Mouse (Mus musculus) E14TG2a.4 (cell line): Measurements from ENCODE around the gene Emg1.

Experiments used
- CTCF ChIP-seq: conservative IDR thresholded peaks from 2 replicates; pipeline ENCODE4 v1.5.1; 2014; ENCODE audit warnings: low read length
- NANOG ChIP-seq: IDR thresholded peaks from 2 replicates; pipeline ENCODE4 v1.6.1; 2014; ENCODE audit warnings: borderline replicate concordance, low read length, mixed read lengths

DNA sequence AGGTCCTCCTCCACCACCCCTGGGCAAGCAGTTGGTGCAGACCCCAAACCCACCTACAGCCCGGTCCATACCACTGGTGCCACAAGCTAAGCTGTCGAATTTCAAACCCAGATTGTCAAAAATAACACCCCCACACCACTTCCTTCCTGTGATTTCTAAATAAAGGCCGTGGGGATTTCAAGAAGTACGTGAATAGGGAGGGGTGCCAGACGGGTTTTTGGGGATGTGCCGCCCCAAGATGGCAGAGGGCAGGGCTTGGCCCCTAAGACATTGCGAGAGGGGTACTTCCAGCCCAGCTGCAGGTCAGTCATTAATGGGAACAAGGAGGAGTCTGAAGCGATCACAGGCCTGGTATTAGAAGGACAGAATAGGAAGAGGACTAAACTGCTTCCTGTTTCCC lies 11.6 kb upstream of the Emg1 start:
- TF ChIP-seq CTCF (no peak), NANOG (no peak)
